Mouse (Mus musculus): Measurements from ENCODE around the gene Strn.
"Not testable (repeated sequence)": the region's sequence is repeated elsewhere in the genome, so short reads cannot be mapped to it uniquely, and the experiment has no call there.

Strn gene

GRCm38 (mm10) chr17:78735731-78736472 is 1.1 kb downstream of the Strn start:
- no peaks in the 10 kb centered on the region for H3K36me3 ChIP-seq (ENCODE audit: control insufficient read depth, insufficient read depth, low read length, poor library complexity, severe bottlenecking)
- H3K27me3 ChIP-seq (ENCODE audit: control insufficient read depth, insufficient read depth, low read length, poor library complexity, severe bottlenecking): no peaks in the 10 kb centered on the region
- peak; percentile 27 for DNase-seq (ENCODE audit: low read depth, low spot score)

DNA sequence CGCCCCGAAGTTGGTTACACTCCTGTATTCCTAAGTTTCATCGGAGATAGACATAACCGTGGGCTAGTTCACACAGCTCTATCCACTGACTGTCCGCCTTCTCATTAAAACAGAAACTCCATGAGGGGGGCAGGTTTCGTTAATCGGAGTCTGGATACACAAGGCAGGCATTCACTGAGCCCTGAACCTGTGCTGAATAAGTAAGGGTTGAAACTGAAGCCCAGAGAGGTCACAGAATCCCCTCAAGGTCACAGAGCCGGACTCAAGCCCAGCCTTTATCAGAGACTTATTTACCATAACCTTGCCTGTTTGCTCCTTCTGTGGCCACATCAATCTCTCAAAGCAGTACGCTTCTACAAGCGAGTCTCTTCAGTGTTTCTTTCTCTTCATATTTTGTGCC is 2.2 kb downstream of the Strn start:
- DNase-seq (ENCODE audit: low read depth, low spot score): no peak
- H3K36me3 ChIP-seq (ENCODE audit: control insufficient read depth, insufficient read depth, low read length, poor library complexity, severe bottlenecking): no peaks in the 10 kb centered on the region

GRCm38 (mm10) chr17:78732056-78732455 is 4.9 kb downstream of the Strn start:
- Histone ChIP-seq H3K36me3 (ENCODE audit: control insufficient read depth, insufficient read depth, low read length, poor library complexity, severe bottlenecking) (no peaks in the 10 kb centered on the region), H3K27me3 (ENCODE audit: control insufficient read depth, insufficient read depth, low read length, poor library complexity, severe bottlenecking) (no peaks in the 10 kb centered on the region)
- DNase-seq (ENCODE audit: low read depth, low spot score): no peak

More for the DNA sequence above, 2.2 kb downstream of the Strn start:
- no peaks in the 10 kb centered on the region for H3K27me3 ChIP-seq (ENCODE audit: control insufficient read depth, insufficient read depth, low read length, poor library complexity, severe bottlenecking)

GRCm38 (mm10) chr17:78726746-78727449 is 10.1 kb downstream of the Strn start:
- no peak for DNase-seq (ENCODE audit: low read depth, low spot score)
- Histone ChIP-seq H3K36me3 (ENCODE audit: control insufficient read depth, insufficient read depth, low read length, poor library complexity, severe bottlenecking) (no peaks in the 10 kb centered on the region), H3K27me3 (ENCODE audit: control insufficient read depth, insufficient read depth, low read length, poor library complexity, severe bottlenecking) (no peaks in the 10 kb centered on the region)

DNA sequence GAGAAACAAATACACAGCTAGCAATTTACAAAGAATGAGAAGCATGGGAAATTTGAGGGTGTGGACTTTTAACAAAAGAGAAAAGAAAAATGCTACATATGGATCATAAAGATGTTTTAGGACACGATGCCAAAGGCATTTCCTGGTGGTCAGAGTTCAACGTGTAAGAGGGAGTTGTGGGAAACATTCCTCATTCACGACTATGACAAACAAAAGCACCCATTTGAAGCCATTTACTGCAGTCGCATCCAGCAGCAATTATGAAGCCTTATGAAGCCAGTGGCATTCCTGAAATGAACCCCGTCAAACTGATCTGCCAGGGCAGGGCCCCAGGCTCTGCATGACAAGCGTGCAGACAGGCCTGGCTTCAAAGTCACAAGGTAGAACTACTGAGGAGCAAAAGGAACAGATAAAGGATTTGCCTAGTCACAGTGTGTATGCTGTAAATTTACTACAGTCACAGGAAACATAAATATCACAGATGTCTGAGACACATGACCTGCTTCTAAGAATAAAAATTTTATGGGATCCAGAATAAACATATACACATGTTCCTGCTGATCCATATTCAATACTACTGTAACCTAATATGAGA is 12.4 kb downstream of the Strn start:
- Histone ChIP-seq H3K27me3 (ENCODE audit: control insufficient read depth, insufficient read depth, low read length, poor library complexity, severe bottlenecking) (no peaks in the 10 kb centered on the region), H3K36me3 (ENCODE audit: control insufficient read depth, insufficient read depth, low read length, poor library complexity, severe bottlenecking) (no peaks in the 10 kb centered on the region)
- no peak for DNase-seq (ENCODE audit: low read depth, low spot score)

- DNase-seq (ENCODE audit: low read depth, low spot score): no peak
- H3K27me3 ChIP-seq (ENCODE audit: control insufficient read depth, insufficient read depth, low read length, poor library complexity, severe bottlenecking): no peaks in the 10 kb centered on the region
- H3K36me3 ChIP-seq (ENCODE audit: control insufficient read depth, insufficient read depth, low read length, poor library complexity, severe bottlenecking): peaks cover 2% of the 10 kb centered on the region; the same call in 1 of the 2 replicates
These were observed 15.3 kb downstream of the Strn start for GRCm38 (mm10) chr17:78721690-78722089.

GRCm38 (mm10) chr17:78719086-78719485 is 17.9 kb downstream of the Strn start:
- no peak for DNase-seq (ENCODE audit: low read depth, low spot score)
- peaks cover 2% of the 10 kb centered on the region; the same call in 1 of the 2 replicates for H3K36me3 ChIP-seq (ENCODE audit: control insufficient read depth, insufficient read depth, low read length, poor library complexity, severe bottlenecking)
- no peaks in the 10 kb centered on the region for H3K27me3 ChIP-seq (ENCODE audit: control insufficient read depth, insufficient read depth, low read length, poor library complexity, severe bottlenecking)

DNA sequence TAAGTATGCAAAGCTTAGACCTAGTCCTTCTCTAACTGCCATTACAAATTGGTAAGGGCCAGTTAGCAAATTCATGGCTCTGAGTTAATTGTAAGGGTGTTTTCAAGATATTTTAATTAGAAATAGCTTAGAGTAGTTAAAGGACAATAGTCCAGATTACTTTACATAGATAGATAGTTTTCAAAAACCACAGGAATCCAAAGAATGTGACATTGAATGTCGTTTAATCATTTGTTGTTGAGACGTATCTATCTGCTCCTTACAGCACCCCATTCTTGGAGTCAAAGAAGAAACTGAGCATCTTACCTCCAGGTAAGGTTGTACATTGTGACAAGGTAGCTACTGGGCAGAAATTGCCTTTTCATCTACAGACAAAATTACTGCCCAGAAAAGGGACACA is 26.7 kb downstream of the Strn start:
- no peak for DNase-seq (ENCODE audit: low read depth, low spot score)
- Histone ChIP-seq H3K27me3 (ENCODE audit: control insufficient read depth, insufficient read depth, low read length, poor library complexity, severe bottlenecking) (no peaks in the 10 kb centered on the region), H3K36me3 (ENCODE audit: control insufficient read depth, insufficient read depth, low read length, poor library complexity, severe bottlenecking) (no peaks in the 10 kb centered on the region)

DNA sequence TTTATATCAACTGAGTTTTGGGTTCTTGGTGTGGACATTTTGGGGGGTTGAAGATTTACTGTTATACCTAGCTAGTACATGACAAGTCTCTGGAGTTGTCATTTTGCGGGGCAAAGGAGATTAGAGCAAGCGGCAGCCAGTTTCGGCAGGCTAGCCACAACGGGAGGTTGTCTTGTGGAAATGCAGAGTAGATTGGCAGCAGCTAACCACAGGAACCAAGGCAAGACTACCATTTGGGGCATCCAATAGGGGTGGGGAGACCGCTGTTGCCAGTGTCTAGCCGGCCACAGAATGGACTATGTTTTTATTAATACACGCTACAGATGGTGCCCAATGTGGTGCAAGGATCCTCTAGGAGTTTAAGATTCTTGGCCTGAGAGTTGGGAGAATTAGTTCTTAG is 28.6 kb downstream of the Strn start:
- Histone ChIP-seq H3K36me3 (ENCODE audit: control insufficient read depth, insufficient read depth, low read length, poor library complexity, severe bottlenecking) (no peaks in the 10 kb centered on the region), H3K27me3 (ENCODE audit: control insufficient read depth, insufficient read depth, low read length, poor library complexity, severe bottlenecking) (no peaks in the 10 kb centered on the region)
- DNase-seq (ENCODE audit: low read depth, low spot score): no peak

- Histone ChIP-seq H3K27me3 (ENCODE audit: control insufficient read depth, insufficient read depth, low read length, poor library complexity, severe bottlenecking) (no peaks in the 10 kb centered on the region), H3K36me3 (ENCODE audit: control insufficient read depth, insufficient read depth, low read length, poor library complexity, severe bottlenecking) (no peaks in the 10 kb centered on the region)
- DNase-seq (ENCODE audit: low read depth, low spot score): no peak
These were observed 34.0 kb downstream of the Strn start for GRCm38 (mm10) chr17:78702988-78703387.

DNA sequence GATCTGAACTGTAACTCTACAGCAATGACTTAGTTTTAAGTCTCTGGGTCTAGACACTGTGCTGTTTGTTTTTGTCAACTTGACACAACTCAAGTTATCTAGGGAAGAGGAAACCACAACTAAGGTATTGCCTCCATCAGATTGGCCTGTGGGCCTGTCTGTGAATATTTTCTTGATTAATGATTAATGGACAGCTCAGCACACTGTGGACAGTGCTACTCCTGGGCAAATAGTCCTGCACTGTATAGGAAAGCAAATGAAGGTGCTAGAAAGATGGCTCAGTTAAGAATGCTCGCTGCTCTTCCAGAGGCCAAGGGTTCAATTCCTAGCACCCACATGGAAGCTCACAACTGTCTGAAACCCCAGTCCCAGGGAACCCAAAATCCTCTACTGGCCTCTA is 38.0 kb downstream of the Strn start:
- Histone ChIP-seq H3K27me3 (ENCODE audit: control insufficient read depth, insufficient read depth, low read length, poor library complexity, severe bottlenecking) (no peaks in the 10 kb centered on the region), H3K36me3 (ENCODE audit: control insufficient read depth, insufficient read depth, low read length, poor library complexity, severe bottlenecking) (0 out of 2 replicates have a peak, but pooled peaks cover 4% of the 10 kb centered on the region)
- no peak for DNase-seq (ENCODE audit: low read depth, low spot score)

DNA sequence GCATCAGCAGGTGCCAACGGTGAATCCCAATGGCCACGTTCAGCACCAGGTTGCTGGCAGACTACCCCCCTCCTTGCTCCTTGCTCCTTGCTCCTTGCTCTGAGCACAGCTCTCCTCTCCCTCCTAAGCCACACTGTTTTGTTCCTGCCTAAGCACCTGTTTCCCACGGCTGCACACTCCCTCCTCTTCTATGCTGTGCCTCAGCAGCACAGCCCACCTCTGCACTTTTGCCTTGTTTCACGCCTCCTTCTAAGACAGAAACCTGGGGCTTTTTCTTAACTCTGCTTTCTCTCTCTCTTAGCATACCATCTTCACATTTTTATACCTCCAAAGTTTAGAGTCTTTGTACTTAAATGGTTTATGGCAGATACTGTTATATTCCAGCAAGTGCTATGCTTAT is 39.5 kb downstream of the Strn start:
- DNase-seq (ENCODE audit: low read depth, low spot score): no peak
- no peaks in the 10 kb centered on the region for H3K27me3 ChIP-seq (ENCODE audit: control insufficient read depth, insufficient read depth, low read length, poor library complexity, severe bottlenecking)
- H3K36me3 ChIP-seq (ENCODE audit: control insufficient read depth, insufficient read depth, low read length, poor library complexity, severe bottlenecking): 0 out of 2 replicates have a peak, but pooled peaks cover 4% of the 10 kb centered on the region

- Histone ChIP-seq H3K27me3 (ENCODE audit: control insufficient read depth, insufficient read depth, low read length, poor library complexity, severe bottlenecking) (no peaks in the 10 kb centered on the region), H3K36me3 (ENCODE audit: control insufficient read depth, insufficient read depth, low read length, poor library complexity, severe bottlenecking) (0 out of 2 replicates have a peak, but pooled peaks cover 4% of the 10 kb centered on the region)
- no peak for DNase-seq (ENCODE audit: low read depth, low spot score)
These were observed 40.1 kb downstream of the Strn start for GRCm38 (mm10) chr17:78696922-78697321.

- H3K36me3 ChIP-seq (ENCODE audit: control insufficient read depth, insufficient read depth, low read length, poor library complexity, severe bottlenecking); H3K27me3 ChIP-seq (ENCODE audit: control insufficient read depth, insufficient read depth, low read length, poor library complexity, severe bottlenecking); DNase-seq (ENCODE audit: low read depth, low spot score): not testable (repeated sequence)
These were observed 47.8 kb downstream of the Strn start for GRCm38 (mm10) chr17:78689231-78689630.

DNA sequence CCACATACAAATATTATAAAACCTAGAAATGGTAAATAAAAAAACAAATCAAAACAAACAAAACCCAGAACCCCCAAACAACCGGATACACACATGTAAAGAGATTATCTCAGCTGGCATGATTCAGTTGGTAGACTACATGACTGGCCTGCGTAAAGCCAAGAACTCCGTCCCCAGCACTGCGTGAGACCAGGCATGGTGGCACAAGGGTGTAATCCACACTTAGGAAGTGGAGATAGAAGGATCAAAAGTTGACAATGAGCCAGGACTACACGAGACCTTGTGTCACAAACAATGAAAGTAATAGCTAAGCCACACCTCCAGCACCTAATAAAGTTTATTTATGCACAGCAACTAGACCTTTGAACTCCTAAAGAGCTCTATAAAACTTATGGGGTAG is 49.0 kb downstream of the Strn start:
- Histone ChIP-seq H3K36me3 (ENCODE audit: control insufficient read depth, insufficient read depth, low read length, poor library complexity, severe bottlenecking) (peaks cover 6% of the 10 kb centered on the region), H3K27me3 (ENCODE audit: control insufficient read depth, insufficient read depth, low read length, poor library complexity, severe bottlenecking) (no peaks in the 10 kb centered on the region)
- DNase-seq (ENCODE audit: low read depth, low spot score): no peak

Measured in splenic B cell, adult 2 months (primary cell).